Mouse (Mus musculus) brain, embryonic 14.5 days (tissue): ENCODE results near the gene Sh3bgr. TPM values are rescaled to one million over a fixed set of nuclear protein-coding genes. Genes with fewer than 3 reads are reported as not detected.
A peak's percentile ranks its signal among the peaks of the same experiment; 100 is the strongest.

Experiments
- DNase-seq: peaks from one replicate; pipeline ENCODE4 v3.0.0-alpha.2; 2011; ENCODE audit warnings: low read depth
- CTCF ChIP-seq: fragments of 200-500 bp; IDR thresholded peaks from 2 replicates; pipeline ENCODE4 v1.5.1; 2012; ENCODE audit warnings: inconsistent platforms, mild to moderate bottlenecking, moderate library complexity, borderline replicate concordance; ENCODE audit not compliant: insufficient read depth, insufficient read length; ENCODE audit errors: extremely low read depth
- POLR2A ChIP-seq: fragments of 200-500 bp; IDR thresholded peaks from 2 replicates; pipeline ENCODE4 v1.6.1; 2012; ENCODE audit warnings: mild to moderate bottlenecking, inconsistent platforms, borderline replicate concordance; ENCODE audit not compliant: poor library complexity, insufficient read depth, insufficient read length, severe bottlenecking; ENCODE audit errors: extremely low read depth
- polyA plus RNA-seq: library from polyadenylated mRNA; depleted of rRNA; stranded (reverse); fragments of >200 nt; gene quantifications from 2 replicates; pipeline ENCODE4 v1.2.3, GENCODE M21; 2012; rRNA removed

Gene Sh3bgr
- polyA plus RNA-seq, 1 experiment, result 2.9 TPM

GRCm38 (mm10) chr16:96252146-96252545 lies 51.9 kb downstream of the Sh3bgr start:
- TF ChIP-seq POLR2A, result no peak
- no peak for TF ChIP-seq CTCF
- no peak for DNase-seq

GRCm38 (mm10) chr16:96258429-96258828 lies 58.2 kb downstream of the Sh3bgr start:
- DNase-seq, result no peak
- TF ChIP-seq POLR2A (no peak), CTCF (no peak)

DNA sequence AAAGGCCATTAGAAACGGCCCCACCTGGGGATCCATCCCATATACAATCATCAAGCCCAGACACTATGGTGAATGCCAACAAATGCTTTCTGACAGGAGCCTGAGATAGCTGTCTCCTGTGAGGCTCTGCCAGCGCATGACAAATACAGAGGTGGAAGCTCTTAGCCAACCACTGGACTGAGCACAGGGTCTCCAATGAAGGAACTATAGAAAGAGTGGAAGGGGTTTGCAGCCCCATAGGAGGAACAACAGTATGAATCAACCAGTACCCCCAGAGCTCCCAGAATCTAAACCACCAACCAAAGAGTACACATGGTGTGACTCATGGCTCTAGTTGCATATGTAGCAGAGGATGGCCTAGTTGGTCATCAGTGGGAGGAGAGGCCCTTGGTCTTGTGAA lies 71.5 kb downstream of the Sh3bgr start:
- TF ChIP-seq POLR2A (no peak), CTCF (no peak)
- DNase-seq, result no peak

DNA sequence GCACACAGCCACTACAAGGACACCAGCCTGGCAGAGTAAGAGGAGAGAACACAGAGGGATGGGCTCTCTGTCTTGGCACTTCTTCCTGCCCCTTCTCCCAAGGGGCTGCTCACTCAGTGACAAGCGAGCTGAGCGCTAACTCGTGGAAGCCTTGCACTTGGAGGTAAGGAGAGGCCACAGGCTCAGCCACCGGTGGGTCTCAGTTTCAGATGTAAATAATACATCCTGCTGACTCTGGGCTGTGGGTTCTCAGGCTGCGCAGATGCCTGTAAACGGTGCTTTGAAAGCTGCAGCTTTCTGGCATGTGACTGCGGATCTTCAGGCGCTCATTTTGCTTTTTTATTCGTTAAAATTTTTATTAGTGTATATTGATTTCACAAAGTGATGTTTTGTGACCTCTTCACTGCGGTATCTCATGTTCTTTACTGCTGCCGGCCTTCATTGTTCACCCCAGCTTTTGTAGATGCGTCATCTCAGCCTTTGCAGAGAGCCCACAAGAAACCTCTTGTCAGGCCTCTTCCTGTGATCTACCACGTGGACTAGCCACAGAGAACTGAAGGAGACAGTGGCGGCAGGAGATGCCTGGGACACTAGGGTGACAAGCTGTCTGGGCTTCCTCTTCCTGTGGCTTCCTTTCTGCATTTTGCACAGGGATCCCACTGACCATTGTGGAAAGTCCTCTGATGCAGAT lies 72.8 kb downstream of the Sh3bgr start:
- DNase-seq, result peak; percentile 13
- TF ChIP-seq POLR2A (no peak), CTCF (no peak)

DNA sequence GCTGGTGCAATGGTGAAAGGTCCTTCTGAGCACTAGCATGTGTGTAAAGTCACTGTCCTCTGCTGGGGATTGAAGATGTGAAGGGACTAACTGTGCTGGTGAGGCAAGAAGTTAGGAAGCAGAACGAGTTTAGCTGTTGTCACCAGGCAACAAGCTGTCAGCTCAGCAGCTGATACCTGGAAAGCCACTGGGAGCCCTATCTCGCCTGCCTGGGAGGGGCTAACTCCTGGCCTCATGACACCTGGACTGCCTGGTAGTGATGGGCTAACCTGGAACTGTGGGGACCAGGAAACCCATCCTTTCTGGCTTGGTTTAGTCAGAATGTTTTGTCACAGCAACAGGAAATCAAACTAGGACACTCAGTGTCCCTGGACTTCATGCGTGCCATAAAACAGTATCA lies 76.3 kb downstream of the Sh3bgr start:
- TF ChIP-seq POLR2A (no peak), CTCF (no peak)
- DNase-seq, result no peak

Other genes with a start within 250 kb of the Sh3bgr start
- 43.5 and 48.8 TPM in 2 replicates for gene Psmg1, start 209.5 kb upstream of the Sh3bgr start, polyA plus RNA-seq
- 173 and 181 TPM in 2 replicates for gene Brwd1, start 117.9 kb upstream of the Sh3bgr start, polyA plus RNA-seq
- 280 and 336 TPM in 2 replicates for gene Hmgn1, start 72.7 kb upstream of the Sh3bgr start, polyA plus RNA-seq
- gene Wrb, start 55.0 kb upstream of the Sh3bgr start, polyA plus RNA-seq, result 151 and 176 TPM in 2 replicates
- 1.4 and 2.8 TPM in 2 replicates for gene Lca5l, start 8.2 kb upstream of the Sh3bgr start, polyA plus RNA-seq
- gene B3galt5, start 35.4 kb downstream of the Sh3bgr start, polyA plus RNA-seq, result 1.4 and 2.8 TPM in 2 replicates
- 0.05 and 0.08 TPM in 2 replicates for gene Itgb2l, start 243.2 kb downstream of the Sh3bgr start, polyA plus RNA-seq